Mouse (Mus musculus): ENCODE measurements at regions not wholly inside any gene's neighbourhood (a gene's known extent, or its start where the extent isn't known, plus 50 kb on each side); places are given as distances from the start of the nearest gene placed in this dataset.
"Not testable (repeated sequence)": the region's sequence is repeated elsewhere in the genome, so short reads cannot be mapped to it uniquely, and the experiment has no call there.

GRCm38 (mm10) chr17:53087516-53087915 lies 375.6 kb downstream of the Efhb start:
- Histone ChIP-seq H3K4me3 (ENCODE audit: low read depth, low read length) (no peak overlapping the region), H3K27me3 (ENCODE audit: control insufficient read depth, insufficient read depth, low read length, poor library complexity, severe bottlenecking) (no peaks in the 10 kb centered on the region), H3K27ac (ENCODE audit: insufficient read depth, low read length) (no peak overlapping the region), H3K4me1 (ENCODE audit: control insufficient read depth, insufficient read depth, low read length) (peaks cover 2% of the 10 kb centered on the region), H3K9ac (ENCODE audit: low read depth, poor library complexity, severe bottlenecking) (no peak overlapping the region), H3K36me3 (ENCODE audit: control insufficient read depth, insufficient read depth, low read length, poor library complexity, severe bottlenecking) (no peaks in the 10 kb centered on the region), H3K9me3 (replicated peaks; ENCODE audit: control insufficient read depth, insufficient read depth, low read length, poor library complexity, severe bottlenecking) (no peaks in the 10 kb centered on the region)
- TF ChIP-seq EP300 (IDR thresholded peaks at IDR 0.05; ENCODE audit: insufficient read depth, low read depth, low read length), result no peak
- no peak for TF ChIP-seq POLR2A (IDR thresholded peaks at IDR 0.05; ENCODE audit: insufficient read depth, low read length)
- no peak for TF ChIP-seq CTCF (IDR thresholded peaks at IDR 0.05; ENCODE audit: low read depth, low read length)

GRCm38 (mm10) chr17:53082205-53082604 lies 380.9 kb downstream of the Efhb start:
- H3K4me1 ChIP-seq (ENCODE audit: control insufficient read depth, insufficient read depth, low read length), result no peaks in the 10 kb centered on the region
- H3K27me3 ChIP-seq (ENCODE audit: control insufficient read depth, insufficient read depth, low read length, poor library complexity, severe bottlenecking), result no peaks in the 10 kb centered on the region
- no peaks in the 10 kb centered on the region for H3K36me3 ChIP-seq (ENCODE audit: control insufficient read depth, insufficient read depth, low read length, poor library complexity, severe bottlenecking)
- H3K9me3 ChIP-seq (replicated peaks; ENCODE audit: control insufficient read depth, insufficient read depth, low read length, poor library complexity, severe bottlenecking), result no peaks in the 10 kb centered on the region
- no peak overlapping the region for H3K9ac ChIP-seq (ENCODE audit: low read depth, poor library complexity, severe bottlenecking)
- no peak overlapping the region for H3K4me3 ChIP-seq (ENCODE audit: low read depth, low read length)
- TF ChIP-seq POLR2A (IDR thresholded peaks at IDR 0.05; ENCODE audit: insufficient read depth, low read length) (no peak), CTCF (IDR thresholded peaks at IDR 0.05; ENCODE audit: low read depth, low read length) (no peak), EP300 (IDR thresholded peaks at IDR 0.05; ENCODE audit: insufficient read depth, low read depth, low read length) (no peak)
- H3K27ac ChIP-seq (ENCODE audit: insufficient read depth, low read length), result no peak overlapping the region

- not testable (repeated sequence) for H3K36me3 ChIP-seq (ENCODE audit: control insufficient read depth, insufficient read depth, low read length, poor library complexity, severe bottlenecking); H3K4me3 ChIP-seq (ENCODE audit: low read depth, low read length); H3K9me3 ChIP-seq (replicated peaks; ENCODE audit: control insufficient read depth, insufficient read depth, low read length, poor library complexity, severe bottlenecking); H3K27ac ChIP-seq (ENCODE audit: insufficient read depth, low read length); H3K9ac ChIP-seq (ENCODE audit: low read depth, poor library complexity, severe bottlenecking); H3K27me3 ChIP-seq (ENCODE audit: control insufficient read depth, insufficient read depth, low read length, poor library complexity, severe bottlenecking); H3K4me1 ChIP-seq (ENCODE audit: control insufficient read depth, insufficient read depth, low read length)
- peak; percentile 36; the same call in 1 of the 2 replicates for TF ChIP-seq EP300 (IDR thresholded peaks at IDR 0.05; ENCODE audit: insufficient read depth, low read depth, low read length)
Observed at GRCm38 (mm10) chr17:53079281-53079680, 383.8 kb downstream of the Efhb start.

- no peaks in the 10 kb centered on the region for H3K4me1 ChIP-seq (ENCODE audit: control insufficient read depth, insufficient read depth, low read length)
- no peak overlapping the region for H3K9ac ChIP-seq (ENCODE audit: low read depth, poor library complexity, severe bottlenecking)
- H3K9me3 ChIP-seq (replicated peaks; ENCODE audit: control insufficient read depth, insufficient read depth, low read length, poor library complexity, severe bottlenecking), result no peaks in the 10 kb centered on the region; the same call in 1 of the 2 replicates
- TF ChIP-seq POLR2A (IDR thresholded peaks at IDR 0.05; ENCODE audit: insufficient read depth, low read length) (no peak), CTCF (IDR thresholded peaks at IDR 0.05; ENCODE audit: low read depth, low read length) (no peak), EP300 (IDR thresholded peaks at IDR 0.05; ENCODE audit: insufficient read depth, low read depth, low read length) (no peak)
- no peak overlapping the region for H3K4me3 ChIP-seq (ENCODE audit: low read depth, low read length)
- H3K36me3 ChIP-seq (ENCODE audit: control insufficient read depth, insufficient read depth, low read length, poor library complexity, severe bottlenecking), result no peaks in the 10 kb centered on the region
- H3K27me3 ChIP-seq (ENCODE audit: control insufficient read depth, insufficient read depth, low read length, poor library complexity, severe bottlenecking), result no peaks in the 10 kb centered on the region
- H3K27ac ChIP-seq (ENCODE audit: insufficient read depth, low read length), result no peak overlapping the region
Observed at GRCm38 (mm10) chr17:53061733-53062132, 401.4 kb downstream of the Efhb start.
